Mouse (Mus musculus) testis, adult 2 months (tissue): Measurements from ENCODE around the gene Dock8.

Source experiments
- CTCF ChIP-seq: fragments of 200-500 bp; IDR thresholded peaks from 2 replicates; pipeline ENCODE4 v1.5.1; 2012; ENCODE audit warnings: low read depth, mild to moderate bottlenecking, inconsistent platforms, low read length, moderate library complexity; ENCODE audit not compliant: control insufficient read depth, insufficient read depth, insufficient replicate concordance
- POLR2A ChIP-seq: fragments of 200-500 bp; IDR thresholded peaks from 2 replicates; pipeline ENCODE4 v1.6.1; 2012; ENCODE audit warnings: low read depth, mild to moderate bottlenecking, inconsistent platforms, low read length, moderate library complexity; ENCODE audit not compliant: control insufficient read depth

GRCm38 (mm10) chr19:25077636-25078035 lies 78.3 kb downstream of the Dock8 start:
- TF ChIP-seq CTCF (no peak), POLR2A (no peak)
